Mouse (Mus musculus): ENCODE data around the gene Mical2. TPM values are rescaled to one million over a fixed set of nuclear protein-coding genes. Genes with fewer than 3 reads are reported as not detected.
A peak's percentile ranks its signal among the peaks of the same experiment; 100 is the strongest.

Mical2 gene
- total RNA-seq, 1 experiment from 2014 or later = 13.9 TPM

DNA sequence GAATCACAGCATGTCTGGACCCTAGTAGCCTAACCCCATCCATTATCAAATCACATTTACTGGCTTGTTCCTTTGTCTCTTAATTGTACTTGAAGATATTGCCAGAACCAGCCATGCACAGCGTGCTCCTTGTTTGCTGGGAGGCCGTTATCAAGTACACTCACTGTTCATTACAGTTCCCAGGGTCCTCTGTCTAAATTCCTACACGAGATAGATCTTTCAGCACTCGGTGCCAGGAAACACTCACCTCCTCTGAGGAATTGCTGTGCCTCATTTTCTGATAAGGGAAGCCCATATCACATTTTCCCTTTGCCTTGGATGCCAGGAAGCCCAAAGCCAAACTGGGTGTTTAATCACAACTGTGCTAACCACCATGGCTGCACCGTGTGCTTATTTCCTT is 91.8 kb downstream of the Mical2 start:
- no peak for DNase-seq

DNA sequence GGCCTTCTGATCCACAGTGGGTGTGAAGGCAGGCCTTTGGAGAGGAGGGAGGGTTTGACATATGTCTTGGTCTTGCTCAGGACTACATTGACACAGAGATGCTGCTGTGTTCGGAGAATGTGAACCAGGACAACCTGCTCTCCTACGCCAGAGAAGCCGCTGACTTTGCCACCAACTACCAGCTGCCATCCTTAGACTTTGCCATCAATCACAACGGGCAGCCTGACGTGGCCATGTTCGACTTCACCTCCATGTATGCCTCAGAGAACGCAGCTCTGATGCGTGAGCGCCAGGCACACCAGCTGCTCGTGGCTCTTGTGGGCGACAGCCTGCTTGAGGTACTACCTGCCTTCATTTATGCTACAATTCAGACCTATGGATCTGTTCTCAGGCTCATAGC is 92.7 kb downstream of the Mical2 start:
- DNase-seq = no peak

DNA sequence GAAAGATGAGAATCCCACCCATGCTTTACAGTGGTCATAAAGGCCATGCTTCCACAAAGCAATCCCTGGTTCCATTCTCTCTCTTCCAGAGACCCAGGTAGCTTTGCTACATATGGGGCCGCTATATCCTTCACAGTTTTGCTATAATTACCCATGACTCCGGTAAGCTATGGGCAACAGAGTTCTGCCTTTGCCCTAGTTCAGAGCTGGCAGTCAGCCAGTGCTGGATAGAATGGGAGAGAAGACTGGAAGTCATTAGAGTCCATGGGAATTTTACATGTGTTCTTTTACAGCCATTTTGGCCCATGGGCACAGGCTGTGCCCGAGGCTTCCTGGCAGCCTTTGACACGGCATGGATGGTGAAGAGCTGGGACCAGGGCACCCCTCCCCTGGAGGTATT is 93.8 kb downstream of the Mical2 start:
- DNase-seq = peak; percentile 53

DNA sequence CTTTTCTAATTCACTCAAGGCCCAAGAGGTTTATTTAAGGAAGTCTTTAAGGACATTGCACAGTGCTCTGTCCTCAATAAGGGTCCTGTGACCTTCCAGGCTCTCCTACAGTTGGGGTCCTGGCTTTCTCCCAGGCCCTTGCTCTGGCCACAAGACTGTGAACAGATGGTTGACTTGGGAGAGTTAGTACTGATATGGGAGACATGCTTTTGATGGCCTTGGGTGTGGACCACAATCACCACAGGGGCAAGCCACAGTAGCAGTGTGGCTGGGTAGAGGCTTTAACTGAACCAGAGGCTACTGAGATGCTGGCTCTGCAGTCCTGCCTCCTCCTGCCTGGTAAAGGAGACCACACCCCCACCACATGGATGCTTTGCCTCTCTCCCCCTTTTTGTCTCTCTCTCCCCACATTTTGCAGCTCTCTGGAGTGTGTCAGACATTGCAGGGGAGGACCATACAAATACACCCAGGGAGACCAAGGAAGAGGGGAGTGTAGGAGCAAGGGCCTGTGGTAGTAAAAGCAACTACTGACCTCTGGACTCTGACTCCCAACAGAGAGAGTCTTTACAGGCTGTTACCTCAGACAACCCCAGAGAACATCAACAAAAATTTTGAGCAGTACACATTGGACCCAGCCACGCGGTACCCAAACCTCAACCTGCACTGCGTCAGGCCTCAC is 94.5 kb downstream of the Mical2 start:
- DNase-seq = no peak

DNA sequence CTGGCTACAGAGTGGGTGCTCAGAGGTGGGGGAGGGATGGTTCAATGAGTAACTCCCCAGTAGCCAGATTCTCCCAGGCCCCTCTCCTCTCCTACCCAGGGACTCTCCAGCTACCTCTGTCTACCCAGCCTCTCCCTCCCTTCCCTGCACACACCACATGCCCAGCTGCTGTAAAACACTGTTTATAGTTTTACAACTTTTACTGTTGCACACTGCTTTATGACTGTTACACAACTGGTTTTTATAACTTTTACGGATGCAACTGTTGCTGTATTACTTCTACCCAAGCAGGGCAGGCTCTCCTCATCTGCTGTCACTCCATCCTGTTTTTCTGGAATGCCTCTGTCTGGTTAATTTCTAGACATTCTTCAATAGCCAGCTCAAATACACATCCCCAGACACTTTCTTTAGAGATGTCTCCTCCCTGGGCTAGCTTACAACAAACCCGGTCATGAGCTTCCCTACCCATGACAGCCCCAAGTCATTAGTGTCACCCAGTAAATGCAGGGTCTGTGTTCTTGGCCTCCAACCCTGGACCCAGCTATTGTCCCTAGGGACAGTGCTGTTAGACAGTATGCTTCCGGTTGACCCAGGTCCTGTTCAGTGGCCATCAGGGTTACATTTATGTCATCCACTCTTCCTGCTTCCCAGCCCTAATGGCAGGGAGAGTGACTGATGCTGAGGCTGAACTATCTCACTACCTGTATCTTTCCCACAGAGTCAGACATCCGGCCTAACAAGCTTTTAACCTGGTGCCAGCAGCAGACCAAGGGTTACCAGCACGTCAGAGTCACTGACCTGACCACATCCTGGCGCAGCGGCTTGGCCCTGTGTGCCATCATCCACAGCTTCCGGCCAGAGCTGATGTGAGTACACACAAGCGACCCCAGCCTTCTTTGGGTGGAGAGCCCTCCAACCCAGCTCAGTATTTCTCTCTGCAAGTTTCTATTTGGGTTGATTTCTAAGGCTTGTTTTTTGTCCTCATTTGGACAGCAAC is 96.4 kb downstream of the Mical2 start:
- no peak for DNase-seq

DNA sequence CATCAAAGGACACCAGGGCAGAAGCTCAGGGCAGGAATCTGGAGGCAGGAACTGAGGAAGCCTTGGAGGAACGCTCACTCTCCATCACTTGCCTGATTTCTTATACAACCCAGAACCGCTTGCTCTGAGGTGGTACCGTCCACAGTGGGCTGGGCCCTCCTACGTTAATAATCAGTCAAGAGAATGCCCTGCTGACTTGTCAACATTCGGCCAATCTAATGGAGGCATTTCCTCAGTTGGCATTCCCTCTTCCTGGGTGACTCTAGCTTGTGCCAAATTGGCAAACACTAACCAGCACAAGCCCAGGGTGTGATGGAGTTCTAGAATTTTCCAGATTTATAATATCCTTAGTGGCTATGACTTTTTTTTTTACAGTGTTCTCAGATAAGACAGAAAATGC is 98.9 kb downstream of the Mical2 start:
- no peak for DNase-seq

DNA sequence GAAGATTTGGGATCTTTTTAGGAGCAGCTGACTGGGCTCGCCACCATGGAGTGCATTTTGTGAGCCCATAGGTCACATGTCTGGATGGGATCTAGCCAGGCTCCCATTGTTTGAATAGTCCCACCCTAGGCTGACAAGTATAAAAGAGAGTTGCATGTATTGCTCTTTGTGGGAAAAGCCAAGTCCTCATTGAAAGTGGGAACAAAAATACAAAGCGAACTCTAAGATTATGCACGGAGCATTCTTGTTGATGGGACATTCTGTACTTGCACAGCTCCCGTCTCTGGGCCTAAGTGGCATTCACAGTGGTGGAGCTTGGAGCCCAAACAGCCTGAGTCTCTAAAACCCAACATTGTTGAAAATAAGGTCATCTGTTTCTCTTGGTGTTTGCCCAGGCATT is 101.2 kb downstream of the Mical2 start:
- DNase-seq = no peak

DNA sequence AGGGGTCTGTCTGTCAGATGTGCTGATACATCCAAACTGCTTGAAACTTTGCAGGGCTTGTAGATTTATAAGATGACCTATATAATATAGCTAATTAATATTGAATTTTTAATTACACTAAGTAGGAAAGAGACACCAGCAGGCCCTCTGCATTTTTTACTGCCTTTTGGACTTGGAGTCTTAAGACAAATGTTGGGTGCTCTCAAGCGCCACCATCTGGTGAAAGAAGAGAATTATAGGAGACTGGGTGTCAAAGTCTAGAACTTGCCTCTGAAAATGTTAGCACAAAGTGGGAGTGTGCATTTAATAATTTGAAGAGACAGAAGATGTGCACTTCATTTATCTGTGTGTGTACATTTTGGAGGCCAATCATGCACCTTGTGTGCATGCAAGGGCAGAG is 103.3 kb downstream of the Mical2 start:
- peak; percentile 28 for DNase-seq

DNA sequence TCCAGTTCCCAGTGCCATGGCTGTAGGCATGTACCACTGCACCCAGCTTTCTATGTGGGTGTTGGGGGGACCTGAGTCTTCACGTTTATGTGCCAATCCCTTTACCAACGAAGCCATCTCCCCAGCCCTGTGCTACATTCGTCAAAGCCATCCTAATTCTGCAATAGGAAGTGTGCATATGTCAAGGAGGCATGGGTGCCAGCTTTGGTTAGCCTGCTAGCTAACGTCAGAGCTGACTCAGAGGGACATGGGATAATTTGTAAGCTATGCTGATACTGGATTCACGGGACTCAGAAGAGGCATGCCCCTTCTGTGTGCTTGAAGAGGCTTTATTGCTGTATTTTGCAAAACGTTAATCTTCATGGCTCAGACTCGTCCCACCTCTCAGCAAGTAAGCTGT is 103.8 kb downstream of the Mical2 start:
- DNase-seq = no peak

DNA sequence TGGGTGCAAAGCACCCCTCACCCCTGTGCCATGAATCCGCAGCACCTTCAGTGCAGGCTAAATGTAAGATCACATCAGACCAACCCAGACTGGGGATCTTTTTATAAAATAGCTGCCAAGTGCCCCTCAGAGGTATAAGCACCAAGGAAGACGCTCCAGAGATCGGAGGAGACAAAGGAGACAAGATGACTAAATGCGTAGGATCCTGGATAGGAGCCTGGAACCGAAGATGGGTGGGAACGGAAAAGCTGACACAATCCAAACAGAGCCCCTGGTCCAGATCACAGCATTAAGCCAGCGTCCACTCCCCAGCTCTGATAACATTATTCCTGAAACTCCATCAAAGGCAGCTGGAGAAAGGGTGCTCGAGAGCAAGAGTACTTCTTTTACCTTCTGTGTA is 105.3 kb downstream of the Mical2 start:
- no peak for DNase-seq

DNA sequence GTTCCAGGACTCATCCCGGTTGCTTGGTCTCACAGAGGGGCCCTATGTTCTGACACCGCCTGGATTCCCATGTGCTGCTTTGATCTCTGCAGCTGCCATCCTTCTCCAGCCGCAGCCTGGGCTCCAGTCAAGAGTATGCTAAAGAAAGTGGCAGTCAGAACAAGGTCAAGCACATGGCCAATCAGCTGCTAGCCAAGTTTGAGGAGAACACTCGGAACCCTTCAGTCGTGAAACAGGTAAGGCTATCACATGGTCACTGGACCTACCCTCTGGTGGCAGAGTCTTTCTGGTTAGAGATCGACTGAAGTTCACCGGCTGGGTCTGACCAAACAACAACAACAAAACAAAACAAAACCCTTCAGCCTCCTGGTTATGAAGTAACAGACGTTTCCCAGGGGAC is 106.1 kb downstream of the Mical2 start:
- no peak for DNase-seq

DNA sequence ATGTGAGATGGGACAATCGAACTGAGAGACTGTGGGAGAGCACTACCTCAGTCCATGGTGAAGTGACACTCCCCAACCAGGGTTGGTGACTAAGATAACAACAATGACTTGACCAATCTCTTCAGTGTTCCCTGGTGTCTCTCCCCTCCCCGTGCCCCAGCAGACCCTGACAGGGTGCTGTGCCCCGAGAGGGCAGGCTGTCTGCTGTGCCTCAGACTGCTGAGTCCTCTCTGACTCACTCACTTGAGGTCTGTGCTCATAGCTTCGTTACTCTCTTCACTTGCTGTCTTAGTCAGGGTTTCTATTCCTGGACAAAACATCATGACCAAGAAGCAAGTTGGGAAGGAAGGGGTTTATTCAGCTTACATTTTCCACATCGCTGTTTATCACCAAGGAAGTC is 106.8 kb downstream of the Mical2 start:
- no peak for DNase-seq

DNA sequence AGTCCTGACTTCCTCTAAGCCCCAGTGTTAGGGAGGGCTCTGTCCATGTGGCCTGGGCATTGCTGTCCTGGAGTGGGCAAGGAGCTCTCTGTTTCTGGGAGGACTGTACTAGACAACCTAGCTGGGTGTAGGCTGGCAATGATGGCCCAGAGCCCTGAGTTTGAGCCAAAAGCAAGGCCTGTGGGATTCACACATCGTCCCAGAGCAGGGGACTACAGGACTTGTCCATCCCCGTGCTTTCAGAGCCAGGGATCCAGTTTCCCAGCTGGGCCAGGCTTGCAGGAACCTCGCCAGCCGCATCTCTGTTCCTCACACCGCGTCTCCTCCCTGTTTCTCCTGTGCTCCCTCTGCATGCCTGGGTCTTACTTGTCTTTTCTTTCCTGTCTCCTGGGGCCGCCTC is 107.7 kb downstream of the Mical2 start:
- no peak for DNase-seq

DNA sequence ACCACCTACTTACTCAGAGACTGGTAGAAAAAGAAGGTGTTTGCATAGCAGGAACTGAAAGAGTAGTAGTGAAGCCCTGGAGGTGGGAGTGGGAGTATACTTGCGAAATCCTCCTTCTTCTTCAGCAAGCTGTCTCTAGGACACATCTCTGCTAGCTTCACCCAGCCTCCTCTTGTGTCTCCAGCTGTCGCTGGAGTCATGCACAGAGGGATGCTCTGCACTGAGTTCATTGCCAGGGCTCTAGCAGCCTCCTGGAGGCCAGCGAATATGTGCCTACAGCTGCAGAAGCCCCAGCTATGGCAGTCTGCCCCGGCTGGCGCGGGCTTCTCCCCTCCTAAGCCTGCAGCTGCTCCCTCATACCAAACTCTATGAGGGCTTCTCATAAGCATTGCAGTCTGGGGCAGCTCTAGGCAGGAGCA is 110.6 kb downstream of the Mical2 start:
- DNase-seq = no peak

DNA sequence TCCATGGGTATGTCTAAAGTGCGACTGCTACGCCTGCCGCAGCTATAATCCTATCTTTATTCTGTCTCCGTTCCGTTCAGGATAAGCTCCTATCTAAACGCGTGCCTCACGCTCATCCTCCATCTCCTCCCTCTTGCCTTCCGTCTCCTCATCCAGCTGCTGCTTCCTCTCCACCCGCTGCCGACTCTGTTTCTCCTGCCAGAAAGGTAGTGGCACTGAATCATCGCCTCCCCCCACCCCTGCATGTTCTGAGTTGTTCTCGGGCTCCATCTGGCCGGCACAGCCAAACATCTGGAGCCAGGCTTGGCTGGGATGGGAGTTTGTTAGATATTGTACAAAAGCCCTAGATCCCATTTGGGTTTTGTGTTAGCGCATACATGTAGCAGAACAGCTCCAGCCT is 111.1 kb downstream of the Mical2 start:
- no peak for DNase-seq

DNA sequence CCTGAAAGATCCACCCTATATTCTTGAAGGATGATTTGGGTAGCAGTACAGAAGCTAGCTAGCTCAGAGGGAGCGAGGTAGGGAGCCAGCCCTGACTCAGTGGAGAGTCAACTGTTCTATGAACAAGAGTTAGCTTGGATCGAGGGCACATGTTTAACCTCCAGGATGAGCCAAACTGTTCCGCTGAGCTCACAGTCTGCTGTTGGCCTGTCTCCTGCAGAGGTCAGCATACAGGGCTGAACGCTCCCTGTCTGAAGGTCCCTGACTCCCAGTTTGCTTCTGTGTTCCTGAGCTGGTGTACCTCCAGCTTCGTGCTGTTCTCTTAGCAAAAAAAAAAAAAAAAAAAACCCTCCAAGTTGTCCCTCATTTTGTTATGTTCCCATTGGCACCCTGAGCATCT is 112.1 kb downstream of the Mical2 start:
- DNase-seq = no peak

DNA sequence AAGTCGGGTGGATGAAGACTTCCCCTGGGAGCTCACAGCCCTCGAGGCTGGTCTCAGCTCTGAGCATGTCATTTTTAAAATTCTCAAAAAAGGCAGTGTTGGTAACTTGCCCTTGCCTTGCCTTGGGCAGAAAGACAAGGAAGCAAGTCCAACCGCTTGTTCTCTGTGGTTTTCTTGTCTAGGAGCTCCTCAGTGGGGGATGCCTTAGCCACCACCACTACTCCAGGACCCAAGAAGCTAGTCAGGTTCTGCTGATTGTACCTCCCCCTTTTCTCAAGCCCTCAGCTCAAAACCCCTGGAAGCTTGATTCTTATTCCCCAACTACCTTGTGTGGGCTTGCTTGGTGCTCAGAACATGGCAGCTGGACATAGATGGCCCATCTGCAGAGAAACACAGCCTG is 115.4 kb downstream of the Mical2 start:
- DNase-seq = no peak

DNA sequence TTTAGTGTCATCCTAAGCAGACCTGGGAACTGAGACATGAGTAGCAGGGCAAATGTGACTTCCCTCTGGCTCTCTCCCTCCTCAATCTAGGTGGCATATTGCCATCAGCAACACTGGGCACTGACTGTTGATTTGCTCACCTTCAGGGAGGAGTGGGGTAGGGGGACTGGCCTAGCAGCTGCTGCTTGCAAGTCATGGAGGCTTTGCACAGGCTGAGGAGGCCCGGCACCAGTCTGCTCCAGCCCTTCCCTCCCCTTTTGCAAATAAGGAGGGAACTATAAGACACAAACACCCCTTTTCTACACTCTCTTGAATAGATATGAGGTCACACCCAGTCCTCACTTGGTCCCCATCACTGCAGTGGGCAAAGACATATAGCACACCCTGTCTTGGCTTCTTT is 120.0 kb downstream of the Mical2 start:
- DNase-seq = no peak

DNA sequence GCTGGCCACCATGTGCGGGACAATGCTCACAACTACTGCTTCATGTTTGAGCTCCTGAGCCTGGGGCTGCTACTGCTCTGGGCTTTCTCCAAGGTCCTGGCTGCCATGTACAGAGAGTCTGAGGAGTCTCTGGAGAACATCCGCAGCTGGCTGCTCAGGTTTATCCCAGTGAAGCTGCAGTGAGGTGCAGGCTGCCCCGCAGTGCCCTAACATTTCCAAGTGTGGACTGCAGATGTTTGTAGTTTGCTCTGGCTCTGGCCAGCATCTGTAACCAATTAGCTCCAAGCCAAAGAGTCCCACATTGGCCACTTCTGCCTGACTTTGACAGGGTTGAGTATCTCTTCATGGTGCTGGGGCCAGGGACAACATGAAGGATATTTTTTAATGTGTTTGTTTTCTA is 125.9 kb downstream of the Mical2 start:
- no peak for DNase-seq

DNA sequence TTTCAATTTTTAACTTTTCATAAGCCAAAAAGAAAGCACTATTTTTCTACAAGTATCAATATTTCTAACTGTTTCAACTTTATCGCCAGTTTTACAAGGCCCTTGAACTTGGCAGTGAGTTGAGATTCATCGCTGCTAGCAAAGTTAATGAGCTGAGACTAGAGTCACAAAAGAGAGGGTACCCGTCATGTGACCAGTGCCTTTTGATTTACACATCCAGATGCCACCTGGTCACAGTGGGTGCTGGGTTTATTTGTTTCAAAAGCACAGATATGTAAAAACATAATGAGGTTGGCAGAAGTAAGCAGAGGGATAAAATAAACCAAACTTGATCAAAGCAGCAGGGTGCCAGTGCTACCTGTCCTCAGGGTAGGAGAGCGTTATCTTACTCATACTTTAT is 126.3 kb downstream of the Mical2 start:
- DNase-seq = no peak

DNA sequence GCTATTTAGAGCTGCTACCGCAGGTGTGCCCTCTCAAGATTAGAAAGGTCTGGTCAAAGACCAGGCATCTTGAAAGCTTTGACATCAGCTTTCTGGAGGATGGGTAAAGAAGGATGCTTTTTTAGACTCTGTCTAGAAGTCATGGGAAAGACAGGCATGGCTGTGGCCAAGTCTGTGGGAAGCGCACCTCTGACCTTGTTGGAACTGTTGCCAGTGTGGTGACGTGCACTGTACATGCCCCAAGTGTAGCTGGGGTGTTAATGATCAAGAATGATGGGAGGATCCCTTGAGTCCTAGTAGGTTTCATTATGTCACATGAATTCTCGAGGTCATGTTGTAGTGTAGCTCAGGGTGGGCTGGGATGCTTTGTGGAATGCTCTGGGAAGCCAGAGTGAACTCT is 127.4 kb downstream of the Mical2 start:
- DNase-seq = no peak

DNA sequence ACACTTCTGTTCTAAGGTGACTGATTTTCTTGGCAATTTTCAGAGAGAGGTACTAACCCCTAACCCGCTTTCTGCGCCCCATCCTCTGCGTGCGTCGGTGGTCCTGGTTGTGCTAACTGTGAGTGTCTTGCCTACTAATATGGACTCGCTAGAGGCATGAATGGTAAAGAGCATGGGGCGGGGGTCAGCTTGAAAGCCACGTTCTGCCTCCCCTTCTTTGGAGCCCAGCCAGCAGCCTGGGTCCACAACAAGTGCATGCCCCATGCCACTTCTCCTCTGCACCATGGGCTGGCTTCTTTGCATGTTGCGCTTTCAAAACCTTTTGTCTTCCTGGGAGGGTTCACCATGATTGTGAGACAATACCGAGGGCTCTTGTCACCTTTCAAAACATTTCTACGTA is 128.3 kb downstream of the Mical2 start:
- no peak for DNase-seq

DNA sequence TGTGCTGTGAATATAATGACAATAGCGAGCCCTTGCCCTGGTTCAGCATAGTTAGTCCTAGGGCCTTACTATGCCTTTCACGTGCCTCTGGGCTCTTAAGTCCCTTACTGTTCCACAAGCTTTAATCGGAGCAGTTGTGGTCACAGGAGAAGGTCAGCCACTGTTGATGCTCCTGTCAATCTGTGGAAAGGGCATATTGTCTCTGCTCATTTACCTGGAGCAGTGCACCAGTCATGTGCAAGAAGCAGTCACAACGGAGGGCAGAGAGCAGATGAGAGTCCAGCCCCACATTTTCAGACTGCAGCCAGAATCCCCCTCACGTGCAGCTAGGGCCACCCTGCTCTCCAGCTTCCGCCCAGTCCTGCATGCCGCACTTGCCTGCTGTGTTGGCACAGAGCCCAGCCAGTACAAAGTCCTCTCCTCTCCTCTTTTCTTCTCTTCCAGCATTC is 128.9 kb downstream of the Mical2 start:
- peak; percentile 46 for DNase-seq

DNA sequence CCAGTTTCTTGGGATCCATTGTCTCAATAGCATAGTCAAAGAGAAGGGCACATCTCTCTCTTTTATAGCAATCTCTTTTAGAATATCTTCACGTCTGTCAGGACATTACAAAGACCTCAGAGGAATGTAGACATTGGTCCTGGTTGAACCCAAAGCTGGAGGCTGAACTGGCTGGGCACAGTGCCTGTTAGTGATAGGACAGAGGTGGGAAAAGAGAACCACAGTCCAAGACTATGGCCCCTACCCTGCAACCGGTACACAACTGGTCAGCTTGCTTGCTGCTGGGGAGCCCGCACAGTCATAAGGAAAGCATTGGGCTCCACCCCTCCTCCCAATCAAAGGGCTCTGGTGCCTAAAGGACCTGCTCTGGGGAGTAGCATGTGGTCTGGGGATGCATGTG is 133.9 kb downstream of the Mical2 start:
- DNase-seq = no peak

All from adrenal gland, postnatal 25 days (tissue).